Mouse (Mus musculus) stomach, embryonic 16.5 days (tissue): ENCODE data around the gene Bicc1. TPM values are rescaled to one million over a fixed set of nuclear protein-coding genes. Genes with fewer than 3 reads are reported as not detected.
"Not testable (repeated sequence)": the region's sequence is repeated elsewhere in the genome, so short reads cannot be mapped to it uniquely, and the experiment has no call there.

ENCODE experiments used
- ATAC-seq: fragments of 200-750 bp; cut with Nextera tagmentation; 2 replicates; pipeline ENCODE4 v1.8.0; 2017; ENCODE audit warnings: moderate number of reproducible peaks, moderate TSS enrichment; ENCODE audit not compliant: insufficient read depth, low FRiP score
- H3K27ac ChIP-seq: fragments of 300-500 bp; sonication (generic); 2 replicates; pipeline ENCODE4 v1.5.1; 2014; ENCODE audit warnings: low read length
- H3K27me3 ChIP-seq: fragments of 300-500 bp; sonication (generic); 2 replicates; pipeline ENCODE4 v1.6.1; 2014; ENCODE audit warnings: low read length, control low read depth, mixed read lengths; ENCODE audit not compliant: control insufficient read depth, insufficient read depth
- H3K36me3 ChIP-seq: fragments of 300-500 bp; sonication (generic); 2 replicates; pipeline ENCODE4 v1.6.1; 2014; ENCODE audit warnings: low read length; ENCODE audit not compliant: control insufficient read depth, insufficient read depth
- H3K4me1 ChIP-seq: fragments of 300-500 bp; sonication (generic); 2 replicates; pipeline ENCODE4 v1.6.1; 2014; ENCODE audit warnings: low read length, control low read depth, mixed read lengths; ENCODE audit not compliant: control insufficient read depth, insufficient read depth
- H3K4me2 ChIP-seq: fragments of 300-500 bp; sonication (generic); 2 replicates; pipeline ENCODE4 v1.6.1; 2014; ENCODE audit warnings: low read depth, low read length, mixed read lengths
- H3K4me3 ChIP-seq: fragments of 300-500 bp; sonication (generic); replicated peaks from 2 replicates; pipeline ENCODE4 v1.5.1; 2014; ENCODE audit warnings: mild to moderate bottlenecking, low read length
- H3K9ac ChIP-seq: fragments of 300-500 bp; sonication (generic); 2 replicates; pipeline ENCODE4 v1.6.1; 2014; ENCODE audit warnings: low read length
- H3K9me3 ChIP-seq: fragments of 300-500 bp; sonication (generic); replicated peaks from 2 replicates; pipeline ENCODE4 v1.6.1; 2016; ENCODE audit warnings: low read length, control low read depth; ENCODE audit not compliant: control insufficient read depth
- WGBS: fragments of 180-500 bp; shearing (Covaris S2); extraction: QIAGEN DNeasy Blood & Tissue Kit; methylation state at CpG from one replicate; pipeline ENCODE4 v1.1.7; 2014; 5-methylcytosine and 5-hydroxymethylcytosine counted together
- polyA plus RNA-seq: library from polyadenylated mRNA; unstranded; fragments of >200 nt; fragmentation: Nextera tagmentation; extraction: Ambion mirVana; gene quantifications from 2 replicates; pipeline ENCODE4 v1.2.1, GENCODE M21; 2015

Bicc1 gene
- polyA plus RNA-seq, 1 experiment from 2014 or later: 22.1 TPM

GRCm38 (mm10) chr10:70950105-70950424 lies 209.4 kb downstream of the Bicc1 start:
- WGBS: 44% methylated on average over 3 of the region's 3 CpGs

GRCm38 (mm10) chr10:70949254-70950104 lies 210.0 kb downstream of the Bicc1 start:
- Histone ChIP-seq H3K9ac (no peak overlapping the region), H3K36me3 (no peaks in the 10 kb centered on the region), H3K27me3 (no peaks in the 10 kb centered on the region), H3K4me2 (0 out of 2 replicates have a peak overlapping the region, but pooled peaks have one; percentile 12), H3K4me3 (no peak overlapping the region), H3K9me3 (no peaks in the 10 kb centered on the region), H3K27ac (no peak overlapping the region), H3K4me1 (peaks cover 5% of the 10 kb centered on the region; the same call in 1 of the 2 replicates)
- ATAC-seq: no peak
- 29% methylated on average over 23 of the region's 23 CpGs for WGBS

More at GRCm38 (mm10) chr10:70950105-70950424, 209.4 kb downstream of the Bicc1 start:
- Histone ChIP-seq H3K9me3 (no peaks in the 10 kb centered on the region), H3K4me1 (peaks cover 5% of the 10 kb centered on the region; the same call in 1 of the 2 replicates), H3K36me3 (no peaks in the 10 kb centered on the region), H3K9ac (no peak overlapping the region), H3K4me3 (no peak overlapping the region), H3K4me2 (no peak overlapping the region), H3K27me3 (no peaks in the 10 kb centered on the region), H3K27ac (no peak overlapping the region)
- no peak for ATAC-seq

DNA sequence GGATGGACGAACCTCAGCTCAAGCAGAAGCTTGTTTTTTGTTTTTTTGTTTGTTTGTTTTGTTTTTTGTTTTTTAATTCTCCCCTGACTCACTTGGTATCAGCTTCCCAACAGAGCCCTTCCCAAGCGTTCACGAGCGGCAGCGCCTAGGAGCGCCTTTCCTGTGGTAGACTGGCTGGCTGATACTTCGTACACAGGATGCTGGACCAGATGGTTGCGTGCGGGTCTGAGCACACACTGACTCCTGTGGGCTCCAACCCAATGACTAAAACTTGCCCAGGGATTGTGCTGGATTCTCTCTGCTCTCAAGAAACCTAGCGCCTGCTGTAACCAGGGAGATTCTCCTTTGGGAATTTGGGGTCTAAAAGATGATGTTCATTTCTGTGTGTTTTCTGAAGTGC lies 211.2 kb downstream of the Bicc1 start:
- no peaks in the 10 kb centered on the region for H3K9me3 ChIP-seq
- no peak overlapping the region for H3K4me3 ChIP-seq
- H3K4me1 ChIP-seq: peaks cover 5% of the 10 kb centered on the region; the same call in 1 of the 2 replicates
- H3K27ac ChIP-seq: no peak overlapping the region
- WGBS: 92% methylated on average over 10 of the region's 10 CpGs
- H3K9ac ChIP-seq: no peak overlapping the region
- ATAC-seq: no peak
- H3K4me2 ChIP-seq: no peak overlapping the region
- H3K36me3 ChIP-seq: no peaks in the 10 kb centered on the region
- H3K27me3 ChIP-seq: no peaks in the 10 kb centered on the region

- not testable (repeated sequence) for ATAC-seq, H3K4me3 ChIP-seq, H3K36me3 ChIP-seq, H3K4me2 ChIP-seq, H3K9me3 ChIP-seq, H3K4me1 ChIP-seq, H3K9ac ChIP-seq, H3K27ac ChIP-seq, H3K27me3 ChIP-seq
- WGBS: 93% methylated on average over 13 of the region's 13 CpGs
These were observed 213.4 kb downstream of the Bicc1 start for GRCm38 (mm10) chr10:70946121-70946520.

- no peak for ATAC-seq
These were observed 214.4 kb downstream of the Bicc1 start for GRCm38 (mm10) chr10:70945076-70945475.

DNA sequence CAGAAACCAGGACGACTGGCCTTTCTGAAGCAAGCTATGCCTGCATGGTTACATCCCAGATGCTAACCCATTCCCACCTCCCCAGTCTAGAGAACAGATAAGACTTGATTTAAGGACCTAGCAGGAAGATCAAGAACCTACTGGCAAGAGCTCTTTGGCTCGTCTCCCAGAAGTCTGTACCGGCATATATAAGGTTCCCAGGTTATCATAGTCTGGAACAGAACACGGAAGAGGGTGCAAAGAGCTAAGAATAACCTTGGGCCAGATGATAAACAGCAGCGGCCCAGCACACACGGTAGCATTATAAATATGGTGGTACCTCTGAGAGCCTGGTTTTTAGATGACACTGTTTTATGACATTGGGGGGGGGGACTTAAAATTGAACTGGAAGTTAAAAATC lies 217.9 kb downstream of the Bicc1 start:
- Histone ChIP-seq H3K9me3 (no peaks in the 10 kb centered on the region), H3K4me1 (peaks cover 3% of the 10 kb centered on the region; the same call in 1 of the 2 replicates), H3K27ac (no peak overlapping the region), H3K36me3 (0 out of 2 replicates have a peak, but pooled peaks cover 4% of the 10 kb centered on the region), H3K9ac (no peak overlapping the region), H3K4me3 (no peak overlapping the region), H3K27me3 (no peaks in the 10 kb centered on the region), H3K4me2 (no peak overlapping the region)
- no peak for ATAC-seq
- 75% methylated on average over 6 of the region's 6 CpGs for whole genome bisulfite sequencing

More at GRCm38 (mm10) chr10:70945076-70945475, 214.4 kb downstream of the Bicc1 start:
- no peak overlapping the region for H3K4me3 ChIP-seq
- peaks cover 5% of the 10 kb centered on the region; the same call in 1 of the 2 replicates for H3K4me1 ChIP-seq
- H3K4me2 ChIP-seq: no peak overlapping the region
- 85% methylated on average over 12 of the region's 12 CpGs for WGBS
- no peaks in the 10 kb centered on the region for H3K9me3 ChIP-seq
- no peaks in the 10 kb centered on the region for H3K36me3 ChIP-seq
- no peaks in the 10 kb centered on the region for H3K27me3 ChIP-seq
- no peak overlapping the region for H3K9ac ChIP-seq
- no peak overlapping the region for H3K27ac ChIP-seq

- Histone ChIP-seq H3K9ac (no peak overlapping the region), H3K4me1 (peaks cover 3% of the 10 kb centered on the region; the same call in 1 of the 2 replicates), H3K27ac (no peak overlapping the region), H3K27me3 (no peaks in the 10 kb centered on the region), H3K4me3 (no peak overlapping the region), H3K9me3 (no peaks in the 10 kb centered on the region), H3K36me3 (0 out of 2 replicates have a peak, but pooled peaks cover 4% of the 10 kb centered on the region), H3K4me2 (no peak overlapping the region)
- ATAC-seq: peak; percentile 37; the same call in 1 of the 2 replicates
- WGBS: 39% methylated on average over 12 of the region's 12 CpGs
These were observed 219.7 kb downstream of the Bicc1 start for GRCm38 (mm10) chr10:70939751-70940150.

GRCm38 (mm10) chr10:70937450-70937849 lies 222.1 kb downstream of the Bicc1 start:
- 0 out of 2 replicates have a peak, but pooled peaks cover 4% of the 10 kb centered on the region for H3K36me3 ChIP-seq
- no peak for ATAC-seq
- no peak overlapping the region for H3K4me2 ChIP-seq
- H3K27me3 ChIP-seq: no peaks in the 10 kb centered on the region
- peaks cover 3% of the 10 kb centered on the region; the same call in 1 of the 2 replicates for H3K4me1 ChIP-seq
- H3K27ac ChIP-seq: no peak overlapping the region
- WGBS: 82% methylated on average over 6 of the region's 6 CpGs
- H3K9ac ChIP-seq: no peak overlapping the region
- H3K9me3 ChIP-seq: no peaks in the 10 kb centered on the region
- no peak overlapping the region for H3K4me3 ChIP-seq

GRCm38 (mm10) chr10:70936008-70936407 lies 223.5 kb downstream of the Bicc1 start:
- H3K27ac ChIP-seq: no peak overlapping the region
- H3K27me3 ChIP-seq: no peaks in the 10 kb centered on the region
- no peak overlapping the region for H3K9ac ChIP-seq
- H3K4me3 ChIP-seq: no peak overlapping the region
- no peak overlapping the region for H3K4me2 ChIP-seq
- H3K36me3 ChIP-seq: 0 out of 2 replicates have a peak, but pooled peaks cover 4% of the 10 kb centered on the region
- H3K9me3 ChIP-seq: no peaks in the 10 kb centered on the region
- ATAC-seq: no peak
- WGBS: 82% methylated on average over 3 of the region's 3 CpGs
- H3K4me1 ChIP-seq: peaks cover 3% of the 10 kb centered on the region; the same call in 1 of the 2 replicates
